Mouse (Mus musculus) hindbrain, embryonic 11.5 days (tissue): ENCODE measurements at regions not wholly inside any gene's neighbourhood (a gene's known extent, or its start where the extent isn't known, plus 50 kb on each side); places are given as distances from the start of the nearest gene placed in this dataset.

Source experiments
- ATAC-seq: fragments of 200-750 bp; cut with Nextera tagmentation; 2 replicates; pipeline ENCODE4 v1.8.0; 2017; ENCODE audit warnings: mild to moderate bottlenecking, moderate TSS enrichment, moderate library complexity; ENCODE audit not compliant: low FRiP score
- DNase-seq: peaks from one replicate; pipeline ENCODE4 v3.0.0-alpha.2; 2015; ENCODE audit warnings: low spot score
- H3K27ac ChIP-seq: fragments of 300-500 bp; sonication (generic); 2 replicates; pipeline ENCODE4 v1.5.1; 2014; ENCODE audit warnings: mild to moderate bottlenecking, low read depth, low read length
- H3K27me3 ChIP-seq: fragments of 300-500 bp; sonication (generic); 2 replicates; pipeline ENCODE4 v1.6.1; 2014; ENCODE audit warnings: mild to moderate bottlenecking, low read length, moderate library complexity, mixed read lengths; ENCODE audit not compliant: control insufficient read depth, insufficient read depth
- H3K36me3 ChIP-seq: fragments of 300-500 bp; sonication (generic); 2 replicates; pipeline ENCODE4 v1.6.1; 2014; ENCODE audit warnings: mild to moderate bottlenecking, low read length, moderate library complexity, mixed read lengths; ENCODE audit not compliant: control insufficient read depth, insufficient read depth
- H3K4me1 ChIP-seq: fragments of 300-500 bp; sonication (generic); replicated peaks from 2 replicates; pipeline ENCODE4 v1.6.1; 2014; ENCODE audit warnings: low read length, mixed read lengths; ENCODE audit not compliant: control insufficient read depth, insufficient read depth
- H3K4me2 ChIP-seq: fragments of 300-500 bp; sonication (generic); replicated peaks from 2 replicates; pipeline ENCODE4 v1.6.1; 2014; ENCODE audit warnings: mild to moderate bottlenecking, low read depth, low read length
- H3K4me3 ChIP-seq: fragments of 300-500 bp; sonication (generic); 2 replicates; pipeline ENCODE4 v1.5.1; 2014; ENCODE audit warnings: low read depth, low read length
- H3K9ac ChIP-seq: fragments of 300-500 bp; sonication (generic); 2 replicates; pipeline ENCODE4 v1.6.1; 2014; ENCODE audit warnings: low read depth, low read length
- H3K9me3 ChIP-seq: fragments of 300-500 bp; sonication (generic); 2 replicates; pipeline ENCODE4 v1.6.1; 2016; ENCODE audit warnings: low read length; ENCODE audit not compliant: control insufficient read depth
- WGBS: fragments of 180-500 bp; shearing (Covaris S2); extraction: QIAGEN DNeasy Blood & Tissue Kit; methylation state at CpG from one replicate; pipeline ENCODE4 v1.1.7; 2014; 5-methylcytosine and 5-hydroxymethylcytosine counted together

- H3K27me3 ChIP-seq, result no peaks in the 10 kb centered on the region
- H3K4me2 ChIP-seq, result no peak overlapping the region
- ATAC-seq (no peak), DNase-seq (no peak)
- H3K27ac ChIP-seq, result no peak overlapping the region
- H3K4me1 ChIP-seq, result no peaks in the 10 kb centered on the region
- WGBS, result 83% methylated on average over 11 of the region's 11 CpGs
- no peak overlapping the region for H3K9ac ChIP-seq
- H3K9me3 ChIP-seq, result no peaks in the 10 kb centered on the region
- no peak overlapping the region for H3K4me3 ChIP-seq
- H3K36me3 ChIP-seq, result no peaks in the 10 kb centered on the region
These were observed 228.3 kb downstream of the Lpin1 start for GRCm38 (mm10) chr12:16382417-16382988.

- Histone ChIP-seq H3K27me3 (no peaks in the 10 kb centered on the region), H3K4me1 (no peaks in the 10 kb centered on the region), H3K36me3 (no peaks in the 10 kb centered on the region), H3K9me3 (no peaks in the 10 kb centered on the region), H3K27ac (no peak overlapping the region), H3K9ac (no peak overlapping the region), H3K4me3 (no peak overlapping the region), H3K4me2 (no peak overlapping the region)
- WGBS, result 85% methylated on average over 4 of the region's 4 CpGs
- DNase-seq, result no peak
- no peak for ATAC-seq
These were observed 229.7 kb downstream of the Lpin1 start for GRCm38 (mm10) chr12:16381026-16381425.

DNA sequence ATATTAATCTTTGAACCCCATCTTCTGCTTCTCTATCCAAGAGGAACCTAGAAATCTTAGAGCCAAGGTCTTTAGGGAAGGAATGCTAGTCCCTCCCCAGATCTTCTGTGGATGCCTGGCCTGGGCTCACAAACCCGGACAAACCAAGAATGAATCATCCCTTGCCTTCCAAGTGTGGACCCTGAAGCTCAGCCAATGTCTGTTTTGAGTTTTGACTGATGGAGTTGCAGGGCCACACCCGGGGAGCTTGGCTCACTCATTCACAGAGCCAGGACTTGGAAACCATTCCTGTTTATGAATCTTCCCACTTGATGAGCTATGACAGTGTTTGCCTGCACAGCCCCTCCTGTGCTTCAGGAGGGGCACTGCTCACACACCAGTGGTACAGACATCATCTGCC, 230.4 kb downstream of the Lpin1 start:
- ATAC-seq, result no peak
- 87% methylated on average over 2 of the region's 2 CpGs for WGBS
- no peak overlapping the region for H3K4me3 ChIP-seq
- H3K36me3 ChIP-seq, result no peaks in the 10 kb centered on the region
- no peak overlapping the region for H3K9ac ChIP-seq
- no peaks in the 10 kb centered on the region for H3K9me3 ChIP-seq
- H3K4me1 ChIP-seq, result no peaks in the 10 kb centered on the region
- no peak for DNase-seq
- H3K27ac ChIP-seq, result no peak overlapping the region
- no peak overlapping the region for H3K4me2 ChIP-seq
- no peaks in the 10 kb centered on the region for H3K27me3 ChIP-seq

- no peak overlapping the region for H3K9ac ChIP-seq
- 89% methylated on average over 2 of the region's 2 CpGs for WGBS
These were observed 231.4 kb downstream of the Lpin1 start for GRCm38 (mm10) chr12:16379415-16379814.

GRCm38 (mm10) chr12:16378501-16378900, 232.3 kb downstream of the Lpin1 start:
- Histone ChIP-seq H3K27me3 (no peaks in the 10 kb centered on the region), H3K4me1 (no peaks in the 10 kb centered on the region), H3K27ac (no peak overlapping the region), H3K4me3 (no peak overlapping the region), H3K36me3 (no peaks in the 10 kb centered on the region), H3K4me2 (no peak overlapping the region), H3K9me3 (no peaks in the 10 kb centered on the region), H3K9ac (no peak overlapping the region)
- WGBS, result 83% methylated on average over 3 of the region's 3 CpGs
- DNase-seq (no peak), ATAC-seq (no peak)

More at GRCm38 (mm10) chr12:16379415-16379814, 231.4 kb downstream of the Lpin1 start:
- H3K4me3 ChIP-seq, result no peak overlapping the region
- no peak overlapping the region for H3K4me2 ChIP-seq
- no peak for DNase-seq
- H3K9me3 ChIP-seq, result no peaks in the 10 kb centered on the region
- H3K27me3 ChIP-seq, result no peaks in the 10 kb centered on the region
- ATAC-seq, result no peak
- no peaks in the 10 kb centered on the region for H3K4me1 ChIP-seq
- H3K27ac ChIP-seq, result no peak overlapping the region
- no peaks in the 10 kb centered on the region for H3K36me3 ChIP-seq

DNA sequence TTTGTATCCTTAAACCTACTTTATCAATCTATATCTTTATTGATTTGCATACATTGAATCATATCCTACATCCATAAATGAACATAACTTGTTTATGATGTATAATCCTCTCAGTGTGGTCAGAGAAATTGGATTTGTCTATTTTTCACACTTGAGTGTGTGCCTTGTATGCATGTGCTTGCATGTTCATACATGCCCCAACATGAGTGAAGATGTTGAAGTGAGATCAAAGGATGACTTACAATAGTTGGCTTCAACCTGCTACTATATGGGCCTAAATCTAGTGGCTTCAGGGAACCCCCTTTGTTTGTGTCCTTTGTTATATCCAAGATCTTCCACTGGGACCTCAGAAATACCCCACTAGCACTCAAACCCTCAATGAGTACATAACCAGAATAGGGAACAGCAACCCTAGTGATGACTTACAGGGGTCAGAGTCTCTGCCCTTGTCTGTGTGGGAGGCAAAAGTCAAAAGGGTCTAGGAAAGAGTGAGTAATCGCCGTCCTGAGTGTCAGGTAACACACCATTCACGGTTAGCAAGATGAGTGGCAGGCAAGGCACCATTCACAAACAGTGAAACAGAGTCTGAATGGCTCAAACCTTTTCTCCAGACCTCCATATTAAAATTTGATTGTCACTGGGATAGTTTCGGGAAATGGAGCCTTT, 236.3 kb downstream of the Lpin1 start:
- Histone ChIP-seq H3K9me3 (no peaks in the 10 kb centered on the region), H3K27ac (no peak overlapping the region), H3K27me3 (no peaks in the 10 kb centered on the region), H3K9ac (no peak overlapping the region), H3K36me3 (no peaks in the 10 kb centered on the region), H3K4me2 (no peak overlapping the region), H3K4me3 (no peak overlapping the region), H3K4me1 (no peaks in the 10 kb centered on the region)
- ATAC-seq (no peak), DNase-seq (no peak)
- WGBS, result 66% methylated on average over 4 of the region's 4 CpGs

DNA sequence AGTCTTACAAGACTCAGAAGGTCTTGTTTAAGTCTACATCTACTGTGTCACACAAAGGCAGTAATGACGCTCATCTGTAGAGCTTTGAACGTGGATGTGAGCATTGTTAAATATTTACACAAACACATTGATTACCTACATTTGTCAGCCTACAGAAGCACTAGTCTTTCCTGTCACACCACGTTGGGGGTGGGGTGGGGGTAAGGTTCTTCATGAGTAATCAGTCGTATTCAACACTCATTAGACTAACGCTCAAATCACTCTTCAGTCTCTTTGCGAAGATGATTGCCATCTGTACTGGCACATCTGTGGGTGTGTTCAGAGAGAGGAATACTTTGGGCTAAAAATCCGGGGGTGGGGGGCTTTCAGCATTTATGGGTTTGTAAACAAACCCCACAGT, 240.7 kb downstream of the Lpin1 start:
- Histone ChIP-seq H3K4me3 (no peak overlapping the region), H3K4me1 (no peaks in the 10 kb centered on the region), H3K4me2 (no peak overlapping the region), H3K9ac (no peak overlapping the region), H3K27me3 (no peaks in the 10 kb centered on the region), H3K9me3 (no peaks in the 10 kb centered on the region), H3K27ac (no peak overlapping the region), H3K36me3 (no peaks in the 10 kb centered on the region)
- no peak for DNase-seq
- ATAC-seq, result no peak
- 83% methylated on average over 7 of the region's 7 CpGs for WGBS

GRCm38 (mm10) chr12:16362341-16362740, 248.4 kb downstream of the Lpin1 start:
- Histone ChIP-seq H3K4me3 (no peak overlapping the region), H3K9me3 (no peaks in the 10 kb centered on the region), H3K4me2 (no peak overlapping the region), H3K27ac (no peak overlapping the region), H3K9ac (no peak overlapping the region), H3K4me1 (no peaks in the 10 kb centered on the region), H3K27me3 (no peaks in the 10 kb centered on the region), H3K36me3 (no peaks in the 10 kb centered on the region)
- ATAC-seq, result no peak
- DNase-seq, result no peak

GRCm38 (mm10) chr12:16358831-16359230, 251.9 kb downstream of the Lpin1 start:
- H3K9ac ChIP-seq, result no peak overlapping the region
- H3K27me3 ChIP-seq, result no peaks in the 10 kb centered on the region
- no peaks in the 10 kb centered on the region for H3K9me3 ChIP-seq
- DNase-seq, result no peak
- H3K4me3 ChIP-seq, result no peak overlapping the region
- 31% methylated on average over 1 of the region's 1 CpGs for WGBS
- no peak overlapping the region for H3K4me2 ChIP-seq
- no peaks in the 10 kb centered on the region for H3K4me1 ChIP-seq
- ATAC-seq, result no peak
- H3K27ac ChIP-seq, result no peak overlapping the region
- H3K36me3 ChIP-seq, result no peaks in the 10 kb centered on the region
